Mouse (Mus musculus): ENCODE measurements around the gene Klc4.

DNA sequence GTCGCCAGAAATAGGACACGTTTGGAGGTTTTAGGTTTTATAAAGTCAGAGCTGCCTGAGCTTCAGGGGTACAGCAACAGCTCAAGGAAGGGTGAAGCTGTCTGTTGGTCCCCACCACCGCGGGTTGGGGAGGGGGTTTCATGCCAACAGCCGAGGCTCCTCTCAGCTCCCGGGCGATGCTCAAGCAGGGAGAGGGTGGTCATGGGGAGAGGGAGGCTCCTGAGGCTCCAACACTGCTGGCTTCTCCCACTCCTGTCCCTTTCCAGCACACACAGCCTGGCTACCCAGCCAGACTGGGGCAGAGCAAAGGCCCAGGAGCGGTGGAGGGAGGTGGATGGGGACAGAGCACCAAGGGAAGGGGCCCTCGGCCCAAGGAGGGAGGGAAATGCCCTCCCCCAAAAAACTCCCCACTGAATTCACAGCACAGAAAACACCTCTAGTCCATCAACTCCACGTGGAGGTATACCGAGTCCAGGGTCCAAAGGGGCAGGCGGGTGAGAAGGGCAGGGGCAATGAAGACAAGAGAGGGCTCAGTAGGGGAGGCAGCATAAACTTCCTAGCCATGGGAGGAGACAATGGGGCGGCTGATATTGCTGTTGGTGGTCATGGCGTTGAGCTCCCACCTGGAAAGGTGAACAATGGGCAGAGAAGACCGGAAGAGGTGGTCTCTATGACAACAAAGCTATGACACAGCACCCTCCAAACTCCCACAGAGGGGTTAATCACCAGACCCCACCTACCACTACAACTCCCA is 28.9 kb upstream of the Klc4 start:
- no peak for TF ChIP-seq EP300 (IDR thresholded peaks at IDR 0.05; ENCODE audit: low read depth)
- TF ChIP-seq CTCF (IDR thresholded peaks at IDR 0.05; ENCODE audit: low read depth): no peak
